Mouse (Mus musculus) small intestine, adult 2 months (tissue): Measurements from ENCODE around the gene Muc4. TPM values are rescaled to one million over a fixed set of nuclear protein-coding genes. Genes with fewer than 3 reads are reported as not detected.

Source experiments
- H3K27ac ChIP-seq: fragments of 200-500 bp; 2 replicates; pipeline ENCODE4 v1.5.1; 2012; ENCODE audit warnings: low read depth, low read length, control low read depth, inconsistent platforms; ENCODE audit not compliant: insufficient read depth
- H3K27me3 ChIP-seq: fragments of 200-500 bp; 2 replicates; pipeline ENCODE4 v1.6.1; 2012; ENCODE audit warnings: mild to moderate bottlenecking, moderate library complexity, low read length, inconsistent platforms; ENCODE audit not compliant: control insufficient read depth, insufficient read depth
- H3K36me3 ChIP-seq: fragments of 200-500 bp; 2 replicates; pipeline ENCODE4 v1.6.1; 2012; ENCODE audit warnings: mild to moderate bottlenecking, low read length, control low read depth, inconsistent platforms; ENCODE audit not compliant: control insufficient read depth, insufficient read depth
- H3K4me1 ChIP-seq: fragments of 200-500 bp; 2 replicates; pipeline ENCODE4 v1.6.1; 2012; ENCODE audit warnings: low read length, inconsistent platforms, mixed read lengths; ENCODE audit not compliant: control insufficient read depth, insufficient read depth, insufficient read length
- H3K4me3 ChIP-seq: fragments of 200-500 bp; 2 replicates; pipeline ENCODE4 v1.5.1; 2012; ENCODE audit warnings: low read depth, mild to moderate bottlenecking, control low read depth, inconsistent platforms, low read length, moderate library complexity
- CTCF ChIP-seq: fragments of 200-500 bp; IDR thresholded peaks from 2 replicates; pipeline ENCODE4 v1.5.1; 2012; ENCODE audit warnings: low read depth, mild to moderate bottlenecking, control low read depth, inconsistent platforms, low read length, moderate library complexity, mixed read lengths; ENCODE audit not compliant: insufficient replicate concordance, insufficient read length; ENCODE audit errors: extremely low read depth
- POLR2A ChIP-seq: fragments of 200-500 bp; IDR thresholded peaks from 2 replicates; pipeline ENCODE4 v1.6.1; 2012; ENCODE audit warnings: low read depth, mild to moderate bottlenecking, control low read depth, inconsistent platforms, low read length, moderate library complexity
- WGBS: fragments of 180-500 bp; shearing (Covaris S2); methylation state at CpG from one replicate; pipeline ENCODE4 v1.1.7; 2018; 5-methylcytosine and 5-hydroxymethylcytosine counted together
- polyA plus RNA-seq: library from polyadenylated mRNA; depleted of rRNA; stranded (reverse); fragments of >200 nt; gene quantifications from 2 replicates; pipeline ENCODE4 v1.2.3, GENCODE M21; 2012

Muc4 gene
- polyA plus RNA-seq, 1 experiment = 18.8 TPM

- Histone ChIP-seq H3K4me3 (no peak overlapping the region), H3K27me3 (no peaks in the 10 kb centered on the region), H3K36me3 (no peaks in the 10 kb centered on the region), H3K4me1 (peaks cover 27% of the 10 kb centered on the region), H3K27ac (0 out of 2 replicates have a peak overlapping the region, but pooled peaks have one; percentile 14)
- TF ChIP-seq POLR2A (no peak), CTCF (no peak)
- 6% methylated on average over 6 of the region's 6 CpGs for WGBS
Observed at GRCm38 (mm10) chr16:32803252-32803853, 67.7 kb downstream of the Muc4 start.

GRCm38 (mm10) chr16:32803901-32804300, 68.2 kb downstream of the Muc4 start:
- TF ChIP-seq CTCF = no peak
- no peak for TF ChIP-seq POLR2A
- Histone ChIP-seq H3K4me1 (peaks cover 23% of the 10 kb centered on the region), H3K27me3 (no peaks in the 10 kb centered on the region), H3K4me3 (no peak overlapping the region), H3K36me3 (no peaks in the 10 kb centered on the region), H3K27ac (no peak overlapping the region)
- 61% methylated on average over 5 of the region's 5 CpGs for WGBS

- TF ChIP-seq POLR2A (no peak), CTCF (no peak)
- no peak overlapping the region for H3K4me3 ChIP-seq
- no peaks in the 10 kb centered on the region for H3K36me3 ChIP-seq
- WGBS = 55% methylated on average over 7 of the region's 7 CpGs
- no peaks in the 10 kb centered on the region for H3K27me3 ChIP-seq
- H3K27ac ChIP-seq = no peak overlapping the region
- peaks cover 28% of the 10 kb centered on the region for H3K4me1 ChIP-seq
Observed at GRCm38 (mm10) chr16:32805151-32805550, 69.5 kb downstream of the Muc4 start.

GRCm38 (mm10) chr16:32807408-32808185, 71.9 kb downstream of the Muc4 start:
- 28% methylated on average over 8 of the region's 8 CpGs for WGBS
- no peaks in the 10 kb centered on the region for H3K27me3 ChIP-seq
- TF ChIP-seq POLR2A (no peak), CTCF (peak; percentile 7; the same call in 1 of the 2 replicates)
- peak overlapping the region; percentile 75; the same call in 1 of the 2 replicates for H3K27ac ChIP-seq
- no peaks in the 10 kb centered on the region for H3K36me3 ChIP-seq
- H3K4me3 ChIP-seq = no peak overlapping the region
- peaks cover 27% of the 10 kb centered on the region for H3K4me1 ChIP-seq

DNA sequence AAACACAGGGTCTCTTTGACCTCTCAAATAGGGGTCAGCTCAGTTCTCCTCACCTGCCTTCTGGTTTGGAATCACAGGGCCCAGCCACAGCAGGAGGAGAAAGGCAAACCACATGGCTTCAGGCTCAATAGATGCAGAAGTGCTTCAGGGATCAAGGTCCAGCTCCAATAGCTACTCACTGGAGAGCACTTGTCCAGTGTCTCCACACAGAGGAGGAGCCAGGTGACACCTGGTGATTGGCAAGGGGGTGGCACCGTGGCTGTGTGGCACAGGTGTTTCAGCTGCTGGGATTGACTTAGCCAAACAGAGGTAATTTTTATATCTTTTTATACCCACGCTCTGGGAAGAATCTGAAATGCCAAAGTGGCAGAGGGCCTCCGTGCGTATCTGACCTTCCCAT, 74.6 kb downstream of the Muc4 start, which contains the start of gene Smbd1:
Smbd1 (minus strand) TSS at position 157 of the 400 bp plus-strand sequence.
- Histone ChIP-seq H3K27me3 (no peaks in the 10 kb centered on the region), H3K4me1 (peaks cover 25% of the 10 kb centered on the region), H3K27ac (no peak within 1 kb of the TSS), H3K4me3 (no peak within 1 kb of the TSS), H3K36me3 (no peaks in the 10 kb centered on the region)
- TF ChIP-seq CTCF (peak; percentile 31; the same call in 1 of the 2 replicates), POLR2A (no peak)
- WGBS = 39% methylated on average over 4 of the region's 4 CpGs

DNA sequence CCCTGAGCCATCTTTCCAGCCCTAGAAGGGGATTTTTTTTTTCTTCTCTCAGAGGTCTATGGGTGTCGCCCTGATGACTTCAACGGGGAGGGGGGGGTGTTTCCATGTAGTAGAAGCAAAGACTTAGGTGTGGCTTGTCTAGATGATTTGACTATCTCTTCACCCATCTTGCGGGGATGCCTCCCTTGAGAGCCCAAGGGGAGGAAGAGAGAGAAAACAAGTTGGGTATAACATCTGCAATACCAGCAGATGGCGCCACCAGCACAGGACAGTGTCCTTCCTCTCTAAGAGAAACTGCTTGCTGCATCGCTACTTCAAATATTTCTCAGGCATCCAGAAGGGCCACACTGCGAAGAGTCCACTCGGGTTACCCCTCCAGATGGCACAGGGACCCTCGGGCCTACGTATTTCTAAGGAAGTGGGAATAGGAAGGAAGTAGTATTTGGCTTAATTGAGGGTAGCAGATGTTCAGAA, 77.2 kb downstream of the Muc4 start:
- Histone ChIP-seq H3K27ac (no peak overlapping the region), H3K27me3 (no peaks in the 10 kb centered on the region), H3K36me3 (no peaks in the 10 kb centered on the region), H3K4me3 (no peak overlapping the region), H3K4me1 (peaks cover 20% of the 10 kb centered on the region; the same call in 1 of the 2 replicates)
- WGBS = 3% methylated on average over 9 of the region's 9 CpGs
- TF ChIP-seq POLR2A = no peak
- TF ChIP-seq CTCF = peak; percentile 85; the same call in 1 of the 2 replicates

GRCm38 (mm10) chr16:32813362-32813761, 77.7 kb downstream of the Muc4 start:
- Histone ChIP-seq H3K27me3 (no peaks in the 10 kb centered on the region), H3K4me1 (peaks cover 17% of the 10 kb centered on the region; the same call in 1 of the 2 replicates), H3K36me3 (no peaks in the 10 kb centered on the region), H3K4me3 (no peak overlapping the region), H3K27ac (no peak overlapping the region)
- TF ChIP-seq POLR2A = no peak
- 53% methylated on average over 9 of the region's 9 CpGs for WGBS
